Mouse (Mus musculus): ENCODE results near the gene Ssbp3.

DNA sequence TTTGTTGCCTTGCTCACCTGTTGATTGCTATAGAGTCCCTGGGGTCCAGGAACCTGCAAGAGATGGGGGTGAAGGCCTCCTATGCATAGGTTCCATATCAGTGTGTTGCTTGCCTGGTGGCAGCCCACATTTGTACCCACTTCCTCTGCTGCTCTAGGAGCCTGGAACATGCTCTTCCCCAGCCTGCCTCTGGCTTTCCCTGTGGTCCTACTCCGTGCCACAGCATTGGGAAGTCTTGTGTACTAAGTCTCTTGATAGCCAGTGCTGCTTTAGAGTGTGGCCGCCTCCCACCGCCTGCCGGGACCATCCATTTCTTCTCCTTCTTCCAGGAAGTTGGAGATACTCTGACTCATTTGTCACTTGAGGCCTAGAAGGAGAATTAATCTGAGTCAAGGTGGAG lies 13.7 kb downstream of the Ssbp3 start:
- no peak for TF ChIP-seq POLR2A (IDR thresholded peaks at IDR 0.05; ENCODE audit: control insufficient read depth in 1 of 2, insufficient read depth in 1 of 2, low read depth in 1 of 2, low read length in 2 of 2, poor library complexity in 1 of 2)
- TF ChIP-seq CTCF (IDR thresholded peaks at IDR 0.05 in 2 of 3, conservative IDR thresholded peaks at IDR 0.05 in 1 of 3; ENCODE audit: control insufficient read depth in 1 of 3, insufficient read depth in 1 of 3, low read depth in 2 of 3, low read length in 3 of 3, poor library complexity in 1 of 3, severe bottlenecking in 1 of 3) = no peak
- TF ChIP-seq ZC3H11A (IDR thresholded peaks at IDR 0.05; ENCODE audit: low read depth, low read length) = no peak
- no peak for TF ChIP-seq TAL1 (IDR thresholded peaks at IDR 0.05; ENCODE audit: low read length)
- TF ChIP-seq EP300 (IDR thresholded peaks at IDR 0.05; ENCODE audit: low read depth in 1 of 2, low read length in 2 of 2) = no peak
- TF ChIP-seq NRF1 (IDR thresholded peaks at IDR 0.05; ENCODE audit: insufficient read depth, low read depth, low read length, poor library complexity, severe bottlenecking) = no peak
- TF ChIP-seq USF1 (IDR thresholded peaks at IDR 0.05; ENCODE audit: low read depth, low read length) = no peak

Data from MEL (cell line).